Mouse (Mus musculus): ENCODE data around the gene Serbp1.

DNA sequence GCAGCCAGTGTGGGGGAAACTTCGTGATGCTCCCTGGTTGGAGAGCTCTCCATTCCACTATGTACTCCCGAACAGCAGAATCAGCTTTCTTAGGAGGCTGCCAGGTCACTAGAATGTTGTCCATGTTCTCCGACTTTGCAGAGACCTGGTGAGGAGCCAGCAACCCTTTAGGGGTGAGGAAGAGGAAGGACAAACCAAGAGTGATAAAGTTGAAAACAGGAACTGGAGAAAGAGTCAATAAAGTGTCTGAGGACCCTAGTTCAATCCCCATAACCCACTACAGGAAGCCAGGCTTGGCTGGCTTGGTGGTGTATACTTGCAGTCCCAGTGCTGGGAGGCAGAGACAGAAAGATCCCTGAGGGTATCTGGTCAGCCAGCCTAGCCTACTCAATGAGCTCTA, 71.0 kb downstream of the Serbp1 start:
- no peak for TF ChIP-seq POLR2A (IDR thresholded peaks at IDR 0.05; ENCODE audit: low read depth, low read length)
- no peak for TF ChIP-seq CTCF (IDR thresholded peaks at IDR 0.05; ENCODE audit: extremely low read depth, insufficient read length, insufficient replicate concordance, low read depth, low read length)

All from small intestine, adult 2 months (tissue).